Mouse (Mus musculus) thymus, postnatal 0 days (tissue): ENCODE results near the gene Il3. TPM values are rescaled to one million over a fixed set of nuclear protein-coding genes. Genes with fewer than 3 reads are reported as not detected.

Source experiments
- DNase-seq: peaks from one replicate; pipeline ENCODE4 v3.0.0-alpha.2; 2015; ENCODE audit warnings: low spot score
- polyA plus RNA-seq: library from polyadenylated mRNA; unstranded; fragments of >200 nt; fragmentation: Nextera tagmentation; extraction: Ambion mirVana; gene quantifications from 2 replicates; pipeline ENCODE4 v1.2.1, GENCODE M21; 2015

Il3 gene
- polyA plus RNA-seq, 1 experiment from 2014 or later, result 0.23 TPM

DNA sequence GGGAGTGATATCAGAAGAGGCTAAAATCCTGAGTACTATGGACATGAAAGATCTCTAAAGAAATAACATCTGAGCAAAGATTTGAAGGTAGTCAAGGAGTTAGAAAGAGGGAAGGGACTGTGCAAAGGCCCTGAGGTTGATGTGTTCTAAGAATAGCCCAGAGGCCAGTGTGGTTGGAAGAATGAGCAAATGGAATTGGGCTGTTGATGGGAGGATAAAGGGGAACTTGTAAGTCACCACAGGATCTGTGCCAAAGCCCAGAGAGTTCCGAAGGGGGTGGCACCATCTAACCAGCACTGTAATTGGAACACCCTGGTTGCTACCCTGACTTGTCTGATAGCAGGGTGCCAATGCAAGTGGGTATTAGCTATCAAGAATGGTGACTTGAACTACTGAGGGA lies 47.9 kb downstream of the Il3 start:
- no peak for DNase-seq

DNA sequence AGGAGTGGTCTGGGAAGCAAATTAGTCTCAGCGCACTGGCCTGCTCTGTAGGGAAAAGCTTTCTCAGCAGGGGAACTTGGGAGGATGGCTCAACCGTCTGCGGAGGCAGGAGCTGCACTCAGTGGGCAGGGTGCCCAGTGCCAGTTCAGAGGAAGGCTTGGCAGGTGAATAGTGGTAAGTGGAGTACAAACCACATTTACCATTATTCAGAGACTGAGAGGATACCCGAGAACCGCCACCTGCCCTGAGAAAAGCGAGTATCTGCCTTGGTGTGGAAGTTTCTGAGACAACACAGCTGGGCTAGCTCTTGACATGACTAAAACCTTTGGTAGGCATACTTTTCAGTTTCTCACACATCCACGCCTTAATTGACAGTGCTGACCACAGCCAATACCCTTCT lies 49.7 kb downstream of the Il3 start:
- DNase-seq, result peak; percentile 8

DNA sequence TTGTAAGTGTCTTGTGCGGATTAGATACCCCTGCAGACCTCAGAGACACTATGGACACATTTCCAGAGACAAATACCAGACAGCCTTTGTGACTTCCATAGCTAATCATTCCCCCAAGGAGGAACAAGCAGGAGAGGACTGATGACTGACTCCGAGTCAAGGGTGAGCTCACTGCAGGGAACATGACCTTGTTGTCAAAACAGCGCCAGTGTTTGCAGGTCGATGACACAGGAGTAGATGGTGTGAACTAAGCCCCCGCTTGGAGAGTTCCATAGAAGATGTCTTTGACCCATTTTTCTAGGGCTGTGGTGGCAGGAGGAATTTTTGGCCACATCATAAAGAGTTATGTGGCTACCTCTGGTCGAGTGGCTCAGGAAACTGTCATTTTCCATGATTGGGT lies 51.0 kb downstream of the Il3 start:
- DNase-seq, result no peak

Other genes with a start within 250 kb of the Il3 start
- gene Slc22a4, start 239.2 kb downstream of the Il3 start, polyA plus RNA-seq, result 0.46 and 0.54 TPM in 2 replicates
- 23.6 and 25.2 TPM in 2 replicates for gene Pdlim4, start 198.3 kb downstream of the Il3 start, polyA plus RNA-seq
- gene P4ha2, start 167.2 kb downstream of the Il3 start, polyA plus RNA-seq, result 5.1 TPM in 2 replicates
- 1.1 and 1.3 TPM in 2 replicates for gene Csf2, start 17.6 kb downstream of the Il3 start, polyA plus RNA-seq
- 0.50 and 0.75 TPM in 2 replicates for gene Acsl6, start 36.5 kb upstream of the Il3 start, polyA plus RNA-seq
- gene Meikin, start 103.4 kb upstream of the Il3 start, polyA plus RNA-seq, result not detected in 2 replicates
- gene Fnip1, start 170.9 kb upstream of the Il3 start, polyA plus RNA-seq, result 7.3 and 7.7 TPM in 2 replicates